Mouse (Mus musculus): ENCODE data around the gene Cript. TPM values are rescaled to one million over a fixed set of nuclear protein-coding genes. Genes with fewer than 3 reads are reported as not detected.
"Not testable (repeated sequence)": the region's sequence is repeated elsewhere in the genome, so short reads cannot be mapped to it uniquely, and the experiment has no call there.

The Cript gene
- polyA plus RNA-seq, 1 experiment from 2014 or later = 237 TPM

DNA sequence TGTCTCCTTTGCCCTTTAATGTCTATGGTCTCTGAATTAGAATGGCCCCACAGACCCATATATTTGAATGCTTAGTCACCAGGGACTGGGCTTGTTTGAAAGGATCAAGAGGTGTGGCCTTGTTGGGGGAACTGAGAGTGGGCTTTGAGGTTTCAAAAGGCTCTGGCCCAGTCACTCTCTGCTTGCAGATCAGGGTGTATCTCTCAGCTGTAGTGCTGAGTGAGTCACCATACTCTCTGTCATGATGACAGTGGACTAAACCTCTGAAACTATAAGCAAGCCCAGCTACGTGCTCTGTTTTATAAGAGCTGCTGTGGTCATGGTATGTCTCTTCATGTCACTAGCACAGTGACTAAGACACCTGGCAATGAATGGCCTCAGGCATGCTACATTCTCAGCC, 27.1 kb downstream of the Cript start:
- 84% methylated on average over 1 of the region's 1 CpGs for WGBS
- Histone ChIP-seq H3K9me3 (no peaks in the 10 kb centered on the region), H3K27ac (no peak overlapping the region), H3K4me1 (replicated peaks) (peaks cover 8% of the 10 kb centered on the region; the same call in 1 of the 2 replicates), H3K27me3 (no peaks in the 10 kb centered on the region), H3K36me3 (no peaks in the 10 kb centered on the region), H3K9ac (replicated peaks) (no peak overlapping the region), H3K4me3 (replicated peaks) (no peak overlapping the region), H3K4me2 (replicated peaks) (no peak overlapping the region)
- no peak for ATAC-seq

GRCm38 (mm10) chr17:87053921-87054320, 28.6 kb downstream of the Cript start:
- Histone ChIP-seq H3K36me3 (no peaks in the 10 kb centered on the region), H3K27me3 (no peaks in the 10 kb centered on the region), H3K27ac (no peak overlapping the region), H3K9ac (replicated peaks) (no peak overlapping the region), H3K4me2 (replicated peaks) (no peak overlapping the region), H3K4me1 (replicated peaks) (peaks cover 8% of the 10 kb centered on the region; the same call in 1 of the 2 replicates), H3K4me3 (replicated peaks) (no peak overlapping the region), H3K9me3 (no peaks in the 10 kb centered on the region)
- ATAC-seq = no peak
- 85% methylated on average over 5 of the region's 5 CpGs for WGBS

GRCm38 (mm10) chr17:87055051-87055459, 29.7 kb downstream of the Cript start:
- 37% methylated on average over 5 of the region's 5 CpGs for WGBS
- H3K27ac ChIP-seq = no peak overlapping the region
- H3K9me3 ChIP-seq = no peaks in the 10 kb centered on the region
- H3K27me3 ChIP-seq = no peaks in the 10 kb centered on the region
- no peaks in the 10 kb centered on the region for H3K36me3 ChIP-seq
- no peak for ATAC-seq
- H3K4me2 ChIP-seq (replicated peaks) = no peak overlapping the region
- no peak overlapping the region for H3K4me3 ChIP-seq (replicated peaks)
- no peak overlapping the region for H3K9ac ChIP-seq (replicated peaks)
- peaks cover 8% of the 10 kb centered on the region; the same call in 1 of the 2 replicates for H3K4me1 ChIP-seq (replicated peaks)

- WGBS = 86% methylated on average over 1 of the region's 1 CpGs
These were observed 30.3 kb downstream of the Cript start for GRCm38 (mm10) chr17:87055663-87056062.

DNA sequence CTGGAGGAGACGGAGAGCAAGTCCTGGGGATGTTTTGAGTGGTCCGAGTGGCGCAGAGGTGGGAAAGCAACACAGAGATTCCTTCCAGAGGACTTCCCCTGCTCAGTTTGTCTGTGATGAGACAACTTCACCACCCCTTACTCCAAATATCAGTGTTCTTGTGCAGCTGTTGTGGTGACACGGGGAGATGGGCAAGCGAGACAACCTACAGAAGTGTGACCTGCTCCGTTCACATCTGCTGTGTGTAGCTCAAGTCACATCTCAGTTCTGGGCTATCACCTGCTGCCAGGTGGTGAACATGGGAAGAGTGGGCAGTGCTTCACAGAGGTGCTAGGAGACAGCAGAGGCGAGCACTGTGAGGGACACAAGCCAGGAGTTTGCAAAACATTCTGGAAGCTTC, 31.4 kb downstream of the Cript start:
- Histone ChIP-seq H3K9me3 (no peaks in the 10 kb centered on the region), H3K27me3 (no peaks in the 10 kb centered on the region), H3K4me1 (replicated peaks) (peaks cover 8% of the 10 kb centered on the region; the same call in 1 of the 2 replicates), H3K9ac (replicated peaks) (no peak overlapping the region), H3K4me2 (replicated peaks) (no peak overlapping the region), H3K4me3 (replicated peaks) (no peak overlapping the region), H3K36me3 (no peaks in the 10 kb centered on the region), H3K27ac (no peak overlapping the region)
- ATAC-seq = no peak
- WGBS = 94% methylated on average over 7 of the region's 7 CpGs

More at GRCm38 (mm10) chr17:87055663-87056062, 30.3 kb downstream of the Cript start:
- Histone ChIP-seq H3K36me3 (no peaks in the 10 kb centered on the region), H3K4me2 (replicated peaks) (no peak overlapping the region), H3K27me3 (no peaks in the 10 kb centered on the region), H3K4me3 (replicated peaks) (no peak overlapping the region), H3K4me1 (replicated peaks) (peaks cover 8% of the 10 kb centered on the region; the same call in 1 of the 2 replicates), H3K9me3 (no peaks in the 10 kb centered on the region), H3K27ac (no peak overlapping the region), H3K9ac (replicated peaks) (no peak overlapping the region)
- ATAC-seq = no peak

DNA sequence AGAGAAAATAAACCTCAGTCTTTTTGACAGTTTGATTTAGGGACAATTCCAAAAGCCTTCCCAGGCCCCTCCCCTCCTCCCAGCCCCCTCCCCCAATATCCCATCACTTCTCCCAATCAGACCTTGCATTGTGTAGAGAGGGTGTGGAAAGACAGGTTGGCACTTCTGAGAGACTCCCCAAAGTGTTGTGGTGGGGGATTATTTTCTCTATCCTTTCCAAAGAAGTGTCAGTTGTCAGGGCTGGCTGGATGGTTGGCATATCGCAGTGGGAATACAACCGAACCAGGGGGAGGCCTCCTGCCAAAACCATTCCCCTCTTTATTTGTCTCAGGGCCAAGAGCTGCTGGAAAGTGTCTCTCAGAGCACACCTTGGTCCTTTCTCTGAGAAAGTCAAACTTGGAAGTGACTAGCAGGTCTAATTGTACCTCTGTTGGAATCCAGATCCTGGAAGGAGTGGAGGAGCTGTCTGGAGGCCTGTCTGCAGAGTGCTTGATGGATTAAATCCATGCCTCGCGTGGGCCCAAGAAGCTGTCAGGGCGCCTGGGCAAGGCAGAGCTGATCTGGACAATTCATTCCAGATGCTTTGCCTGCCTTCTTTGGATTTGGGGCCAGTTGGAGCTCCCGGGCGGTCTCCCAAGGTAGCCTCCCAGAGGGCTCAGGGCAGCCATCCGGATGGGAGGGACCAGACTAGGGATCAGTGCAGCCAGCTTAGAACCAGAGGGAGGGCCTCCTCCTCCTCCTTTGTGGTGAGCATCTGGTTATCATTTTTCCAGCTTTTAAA, 32.3 kb downstream of the Cript start:
- no peak overlapping the region for H3K4me2 ChIP-seq (replicated peaks)
- H3K9ac ChIP-seq (replicated peaks) = no peak overlapping the region
- no peak overlapping the region for H3K27ac ChIP-seq
- ATAC-seq = no peak
- H3K4me3 ChIP-seq (replicated peaks) = no peak overlapping the region
- no peaks in the 10 kb centered on the region for H3K36me3 ChIP-seq
- H3K9me3 ChIP-seq = no peaks in the 10 kb centered on the region
- H3K27me3 ChIP-seq = no peaks in the 10 kb centered on the region
- H3K4me1 ChIP-seq (replicated peaks) = peaks cover 8% of the 10 kb centered on the region; the same call in 1 of the 2 replicates
- 75% methylated on average over 8 of the region's 8 CpGs for WGBS

DNA sequence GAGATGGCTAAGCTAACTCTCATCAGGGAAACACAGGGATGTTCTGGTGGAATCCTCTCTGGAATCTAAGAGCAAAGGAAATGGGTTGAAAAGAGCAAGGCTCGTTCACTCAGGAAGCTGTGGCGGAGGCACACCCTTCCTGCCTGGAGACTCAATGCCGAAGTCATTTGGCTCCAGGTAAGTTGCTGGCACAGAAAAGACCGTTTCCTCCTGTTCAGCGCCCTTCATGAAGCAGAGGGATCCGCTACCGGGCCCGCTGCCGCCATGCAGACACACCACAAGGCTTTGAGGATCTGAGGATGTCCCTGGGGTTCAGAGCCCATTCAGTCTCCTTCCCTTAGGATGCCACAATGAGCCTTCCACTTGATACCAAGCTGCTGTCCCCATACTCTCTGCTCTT, 37.3 kb downstream of the Cript start:
- no peak overlapping the region for H3K4me2 ChIP-seq (replicated peaks)
- H3K36me3 ChIP-seq = no peaks in the 10 kb centered on the region
- 80% methylated on average over 9 of the region's 9 CpGs for WGBS
- ATAC-seq = no peak
- H3K9ac ChIP-seq (replicated peaks) = no peak overlapping the region
- no peak overlapping the region for H3K27ac ChIP-seq
- no peaks in the 10 kb centered on the region for H3K27me3 ChIP-seq
- no peaks in the 10 kb centered on the region for H3K4me1 ChIP-seq (replicated peaks)
- no peak overlapping the region for H3K4me3 ChIP-seq (replicated peaks)
- no peaks in the 10 kb centered on the region for H3K9me3 ChIP-seq

GRCm38 (mm10) chr17:87063461-87063860, 38.1 kb downstream of the Cript start:
- H3K27ac ChIP-seq = no peak overlapping the region
- WGBS = 91% methylated on average over 7 of the region's 7 CpGs

DNA sequence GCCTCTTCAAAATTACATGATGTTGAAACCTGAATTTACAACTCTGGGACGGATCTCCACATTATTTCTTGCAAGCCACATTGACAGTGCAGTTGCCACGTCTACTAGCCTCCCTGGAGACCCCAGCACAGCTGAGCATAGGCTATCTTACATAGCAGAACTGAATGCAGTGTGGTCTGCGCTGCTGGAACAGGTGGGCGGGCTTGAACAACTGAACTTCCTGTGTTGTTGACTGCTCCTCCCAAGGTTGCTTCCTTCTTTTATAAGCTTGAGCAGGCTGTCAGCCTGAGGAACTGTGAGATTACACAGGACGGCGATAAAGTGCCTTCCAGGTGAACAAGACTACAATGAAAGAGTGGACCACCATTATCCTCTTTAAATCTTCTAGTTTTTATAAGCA, 38.6 kb downstream of the Cript start:
- Histone ChIP-seq H3K36me3 (no peaks in the 10 kb centered on the region), H3K27me3 (no peaks in the 10 kb centered on the region), H3K4me2 (replicated peaks) (no peak overlapping the region), H3K27ac (no peak overlapping the region), H3K4me3 (replicated peaks) (no peak overlapping the region), H3K9ac (replicated peaks) (no peak overlapping the region), H3K9me3 (no peaks in the 10 kb centered on the region), H3K4me1 (replicated peaks) (no peaks in the 10 kb centered on the region)
- WGBS = 86% methylated on average over 6 of the region's 6 CpGs
- no peak for ATAC-seq

More at GRCm38 (mm10) chr17:87063461-87063860, 38.1 kb downstream of the Cript start:
- H3K4me3 ChIP-seq (replicated peaks) = no peak overlapping the region
- H3K36me3 ChIP-seq = no peaks in the 10 kb centered on the region
- no peaks in the 10 kb centered on the region for H3K4me1 ChIP-seq (replicated peaks)
- H3K9ac ChIP-seq (replicated peaks) = no peak overlapping the region
- no peak for ATAC-seq
- no peaks in the 10 kb centered on the region for H3K9me3 ChIP-seq
- no peaks in the 10 kb centered on the region for H3K27me3 ChIP-seq
- H3K4me2 ChIP-seq (replicated peaks) = no peak overlapping the region

DNA sequence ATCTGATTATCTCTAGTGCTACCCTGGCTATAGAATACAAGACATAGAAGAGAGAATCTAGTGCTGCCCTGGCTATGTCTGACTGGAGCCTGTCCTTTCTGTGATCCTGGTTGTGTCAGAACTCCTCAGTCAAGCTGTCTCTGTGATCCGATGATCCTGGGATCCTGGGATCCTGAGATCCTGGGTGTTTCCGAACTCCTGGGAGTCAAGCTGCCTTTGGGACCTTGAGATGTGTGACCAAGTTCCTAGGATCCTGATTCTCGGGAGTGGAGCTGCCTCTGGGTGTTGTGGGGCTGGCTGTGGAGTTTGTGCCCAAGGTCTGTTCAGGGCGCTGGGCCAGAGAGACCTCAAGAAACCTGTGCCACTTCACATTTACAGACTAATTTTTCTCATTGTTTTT, 43.6 kb downstream of the Cript start:
- 93% methylated on average over 4 of the region's 4 CpGs for WGBS
- Histone ChIP-seq H3K4me1 (replicated peaks) (no peaks in the 10 kb centered on the region), H3K36me3 (no peaks in the 10 kb centered on the region), H3K4me3 (replicated peaks) (no peak overlapping the region), H3K9ac (replicated peaks) (no peak overlapping the region), H3K4me2 (replicated peaks) (no peak overlapping the region), H3K27me3 (no peaks in the 10 kb centered on the region), H3K27ac (no peak overlapping the region), H3K9me3 (no peaks in the 10 kb centered on the region)
- ATAC-seq = no peak

- H3K9me3 ChIP-seq; H3K4me2 ChIP-seq (replicated peaks); H3K27me3 ChIP-seq; H3K27ac ChIP-seq; ATAC-seq; H3K9ac ChIP-seq (replicated peaks); H3K36me3 ChIP-seq; H3K4me1 ChIP-seq (replicated peaks); H3K4me3 ChIP-seq (replicated peaks): not testable (repeated sequence)
- 90% methylated on average over 1 of the region's 1 CpGs for WGBS
These were observed 46.8 kb downstream of the Cript start for GRCm38 (mm10) chr17:87072183-87072582.

DNA sequence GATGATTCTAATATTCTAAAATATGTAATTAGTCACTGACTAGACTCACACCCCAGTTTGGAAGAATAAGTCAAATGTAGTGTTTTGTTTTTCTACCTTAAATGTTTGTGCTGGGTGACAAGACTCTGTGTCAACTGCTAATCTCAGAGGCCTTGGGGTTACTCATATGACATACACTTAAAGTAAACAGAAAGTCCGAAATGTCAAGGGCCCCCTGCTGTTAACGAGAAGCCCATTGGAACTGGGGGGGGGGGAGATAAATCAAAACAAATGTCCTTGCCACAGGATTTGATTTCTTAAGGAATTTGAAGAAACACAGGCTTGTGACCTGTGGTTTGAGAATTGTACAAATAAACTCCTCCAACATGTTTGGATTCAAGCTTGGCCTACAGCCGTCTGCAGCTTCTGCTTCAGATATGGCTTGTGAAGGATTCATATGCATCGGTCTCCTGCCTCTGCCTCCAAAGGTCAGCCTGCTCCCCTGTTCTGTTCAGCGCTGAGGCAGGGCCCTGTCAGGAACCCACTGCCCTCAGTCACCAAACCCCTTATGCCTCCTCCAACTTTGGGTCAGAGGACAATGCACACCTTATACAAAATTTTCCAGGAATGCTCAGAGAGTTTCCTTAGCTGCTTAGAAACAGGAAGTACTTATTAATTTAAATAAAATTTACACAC, 47.6 kb downstream of the Cript start:
- Histone ChIP-seq H3K9ac (replicated peaks) (no peak overlapping the region), H3K36me3 (no peaks in the 10 kb centered on the region), H3K27me3 (no peaks in the 10 kb centered on the region), H3K9me3 (no peaks in the 10 kb centered on the region), H3K27ac (no peak overlapping the region), H3K4me2 (replicated peaks) (no peak overlapping the region), H3K4me1 (replicated peaks) (no peaks in the 10 kb centered on the region), H3K4me3 (replicated peaks) (no peak overlapping the region)
- WGBS = 82% methylated on average over 5 of the region's 5 CpGs
- no peak for ATAC-seq

Data from midbrain, embryonic 13.5 days (tissue).